Mouse (Mus musculus): ENCODE measurements around the gene Anks1b.

The Anks1b gene

GRCm38 (mm10) chr10:89975431-89975841 is 102.1 kb downstream of the Anks1b start:
- DNase-seq = no peak

GRCm38 (mm10) chr10:89976577-89976976 is 103.3 kb downstream of the Anks1b start:
- no peak for DNase-seq

DNA sequence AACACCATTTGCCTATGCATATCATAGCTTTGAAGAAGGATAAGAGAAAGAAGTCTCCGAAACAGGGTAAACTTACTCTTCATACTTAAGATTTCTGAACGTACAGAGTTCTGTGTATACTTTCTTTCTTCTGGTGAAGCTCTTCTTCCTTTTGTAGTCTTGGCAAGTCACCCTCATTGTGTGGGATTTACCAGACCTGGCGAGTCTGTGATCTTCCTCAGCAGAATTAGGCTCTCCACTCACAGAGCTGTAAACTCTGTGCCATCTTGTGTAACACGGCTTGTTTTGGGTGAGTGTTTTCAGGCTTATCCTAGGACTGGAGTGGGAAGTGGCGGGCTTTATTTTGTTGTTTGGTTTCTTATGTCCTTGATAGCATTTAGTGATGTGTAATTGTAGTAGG is 120.9 kb downstream of the Anks1b start:
- DNase-seq = no peak

DNA sequence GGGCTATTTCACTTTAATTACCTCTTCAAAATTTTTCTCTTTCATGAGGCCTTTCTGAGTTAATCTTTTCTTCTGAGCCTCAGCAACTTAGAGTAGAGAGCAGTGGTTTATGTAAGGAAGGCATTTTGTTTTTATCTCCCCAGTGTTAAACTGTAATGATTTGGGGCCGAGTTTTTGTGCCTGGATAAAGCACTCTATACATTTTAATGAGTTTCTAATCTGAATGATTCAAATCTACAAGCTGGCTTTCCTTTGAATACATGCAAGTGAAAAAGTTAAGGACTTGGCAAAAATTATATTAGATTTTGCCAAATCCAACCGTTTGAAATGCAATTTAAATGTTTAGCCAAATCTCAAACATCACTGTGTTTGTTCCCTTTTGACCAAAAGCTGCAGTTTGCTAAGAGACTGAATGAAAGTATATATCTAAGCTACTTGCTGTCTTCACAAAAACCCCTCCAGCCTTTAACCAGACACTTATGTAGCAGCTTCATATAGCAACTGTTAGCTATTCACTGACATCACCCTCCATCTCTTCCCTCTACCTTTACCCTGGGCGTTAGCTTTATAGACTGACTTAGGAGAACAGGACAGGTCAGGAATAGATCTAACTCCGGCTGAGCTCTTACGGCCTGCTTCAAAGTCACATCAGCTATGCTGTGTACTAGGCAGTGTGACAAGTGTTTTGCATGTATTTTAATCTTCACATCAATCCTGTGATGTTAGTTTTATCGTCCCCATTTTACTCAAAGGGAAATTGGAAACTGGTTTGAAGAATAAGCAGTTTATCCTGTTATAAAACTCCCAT is 122.5 kb downstream of the Anks1b start:
- DNase-seq = no peak

DNA sequence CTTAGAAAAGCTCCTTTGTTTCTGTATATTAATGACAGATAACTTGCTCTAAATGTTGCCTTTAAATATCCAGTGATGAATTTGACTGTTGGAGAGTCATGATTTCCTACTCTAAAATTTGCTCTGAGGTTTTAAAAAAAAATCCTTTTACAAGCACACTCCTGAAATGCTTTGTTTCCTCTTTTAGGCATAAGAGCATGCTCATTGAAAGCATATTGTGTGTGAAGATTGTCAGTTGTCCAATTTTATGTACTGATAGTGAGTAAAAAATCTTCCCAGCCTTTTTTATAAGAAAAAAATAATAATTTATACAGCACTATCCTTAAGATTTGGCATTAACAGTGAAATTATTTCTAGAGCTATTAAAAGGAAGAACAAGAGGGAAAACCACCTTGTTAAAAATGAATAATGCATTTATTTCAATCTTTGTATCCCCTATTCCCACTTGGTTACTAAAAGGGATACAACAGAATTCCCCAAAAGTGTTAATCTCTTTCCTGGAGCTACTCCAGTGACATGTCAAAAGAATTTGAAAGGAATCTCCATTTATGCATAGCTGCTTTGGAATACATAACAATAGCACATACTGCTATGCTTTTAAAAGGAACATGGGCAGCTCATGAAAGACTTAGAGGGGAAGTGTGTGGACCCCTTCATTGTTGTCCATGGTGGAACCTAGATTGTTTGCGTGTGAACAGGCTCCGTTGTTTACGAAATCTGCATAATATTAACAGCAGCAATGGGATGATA is 130.8 kb downstream of the Anks1b start:
- DNase-seq = no peak

DNA sequence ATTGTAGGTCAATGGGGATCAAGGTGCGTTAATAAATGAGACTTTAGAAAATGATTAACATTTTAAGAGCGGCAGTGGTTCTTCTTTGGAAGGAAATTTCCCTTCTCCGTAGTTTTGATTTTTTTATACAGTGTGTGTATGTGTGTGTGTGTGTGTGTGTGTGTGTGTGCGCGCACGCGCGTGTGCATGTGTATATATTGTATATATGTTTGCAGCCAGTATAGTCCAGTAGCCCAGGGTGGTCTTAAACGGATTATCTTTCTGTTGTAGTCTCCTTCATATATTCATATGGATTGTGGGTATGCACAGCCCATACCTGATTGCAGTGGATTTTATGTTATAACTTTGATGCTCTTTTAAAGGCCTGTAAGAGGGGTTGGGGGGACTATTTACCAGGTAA is 131.6 kb downstream of the Anks1b start:
- DNase-seq = no peak

DNA sequence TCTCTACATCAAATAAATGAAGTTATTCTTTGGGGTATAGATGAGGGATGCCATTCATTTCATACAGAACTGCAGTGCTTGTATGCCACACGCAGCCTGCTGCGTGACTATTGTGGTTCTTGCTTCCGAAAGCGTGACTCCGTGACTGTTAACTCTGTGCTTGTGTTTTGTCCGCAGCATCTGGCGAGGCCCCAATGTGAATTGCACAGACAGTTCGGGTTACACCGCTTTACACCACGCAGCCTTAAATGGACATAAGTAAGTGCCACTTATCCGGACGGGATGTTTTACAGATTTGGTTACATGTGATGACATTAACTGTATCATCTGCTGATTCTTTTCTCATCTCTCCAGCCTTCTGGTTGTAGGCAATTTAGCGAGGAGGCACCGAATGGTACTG is 159.7 kb downstream of the Anks1b start:
- DNase-seq = no peak

DNA sequence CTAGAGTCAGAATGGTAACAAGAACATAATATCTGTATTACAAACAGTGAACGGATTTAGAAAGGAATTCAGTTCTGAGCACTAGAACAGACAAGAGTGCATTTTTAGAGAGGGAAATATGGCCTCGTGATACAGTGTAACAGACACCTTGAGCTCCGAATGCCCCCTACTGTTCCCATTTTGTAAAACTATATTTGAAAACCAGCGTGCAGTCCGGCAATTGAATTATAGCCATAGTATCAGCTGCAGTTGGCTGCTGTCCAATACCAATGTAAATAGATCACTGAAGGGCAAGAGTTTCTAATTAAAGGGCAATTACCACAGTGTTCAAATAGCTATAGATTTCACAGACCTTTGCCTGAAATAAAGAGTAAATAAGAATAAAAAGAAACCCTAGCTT is 170.0 kb downstream of the Anks1b start:
- DNase-seq = no peak

GRCm38 (mm10) chr10:90043773-90044172 is 170.5 kb downstream of the Anks1b start:
- DNase-seq = no peak

- DNase-seq = no peak
Measured at GRCm38 (mm10) chr10:90044229-90044628, 170.9 kb downstream of the Anks1b start.

DNA sequence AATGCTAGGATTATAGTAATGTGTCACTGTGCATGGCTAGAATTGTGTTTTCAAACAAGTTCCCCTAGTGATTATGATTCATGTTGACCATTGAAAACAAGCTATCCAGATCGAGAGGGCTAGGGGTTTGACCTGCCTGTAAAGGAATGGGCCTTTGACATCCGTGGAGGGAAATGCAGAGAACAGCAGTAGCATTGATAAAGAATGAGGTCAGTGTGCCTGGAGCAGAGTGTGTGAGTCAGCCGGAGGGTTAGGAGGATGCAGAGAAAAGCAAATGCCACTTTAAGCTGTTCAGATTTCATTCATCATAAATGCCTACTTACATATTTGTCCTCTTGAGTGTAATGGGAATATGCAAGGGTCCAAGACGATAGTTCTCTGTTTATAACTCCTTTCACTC is 195.3 kb downstream of the Anks1b start:
- no peak for DNase-seq

GRCm38 (mm10) chr10:90077930-90078329 is 204.6 kb downstream of the Anks1b start:
- DNase-seq = no peak

DNA sequence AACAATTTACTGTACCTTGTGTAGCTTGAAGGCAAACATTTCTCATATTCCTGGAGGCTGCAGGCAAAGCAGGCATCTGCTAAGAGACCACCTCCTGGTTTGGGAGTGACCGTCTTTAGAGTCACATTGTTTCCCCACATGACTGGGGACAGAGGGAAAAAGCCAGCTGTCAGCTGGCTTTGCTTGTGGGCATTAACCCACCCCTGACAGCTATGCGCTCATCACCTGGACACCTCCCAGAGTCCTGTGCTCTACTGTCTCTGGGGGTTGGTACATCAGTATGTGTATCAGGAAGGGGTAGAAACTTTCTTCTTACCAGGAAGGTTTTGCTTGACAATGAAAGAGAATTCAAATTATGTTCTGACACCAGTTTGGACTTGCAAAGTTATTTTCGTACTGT is 207.8 kb downstream of the Anks1b start:
- DNase-seq = no peak

- DNase-seq = no peak
Measured at GRCm38 (mm10) chr10:90081630-90082029, 208.3 kb downstream of the Anks1b start.

DNA sequence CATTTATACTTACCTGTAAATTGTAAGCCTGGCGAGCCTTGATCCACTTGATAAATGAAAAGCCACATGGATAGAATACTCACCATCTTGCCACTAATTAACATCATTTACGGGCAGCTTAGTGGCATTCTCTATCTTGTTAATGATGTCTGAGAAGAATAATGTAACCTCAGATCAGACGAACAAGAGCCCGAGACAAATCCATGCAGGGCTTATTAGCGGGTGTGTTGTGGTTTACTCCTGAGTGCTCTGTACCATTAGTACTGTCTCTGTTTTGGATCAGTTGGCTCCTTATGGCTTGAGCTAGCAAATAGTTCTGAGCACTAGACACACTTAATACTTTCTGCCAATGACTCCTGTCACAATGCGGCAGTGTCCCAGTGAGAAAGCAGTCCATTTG is 220.6 kb downstream of the Anks1b start:
- DNase-seq = no peak

DNA sequence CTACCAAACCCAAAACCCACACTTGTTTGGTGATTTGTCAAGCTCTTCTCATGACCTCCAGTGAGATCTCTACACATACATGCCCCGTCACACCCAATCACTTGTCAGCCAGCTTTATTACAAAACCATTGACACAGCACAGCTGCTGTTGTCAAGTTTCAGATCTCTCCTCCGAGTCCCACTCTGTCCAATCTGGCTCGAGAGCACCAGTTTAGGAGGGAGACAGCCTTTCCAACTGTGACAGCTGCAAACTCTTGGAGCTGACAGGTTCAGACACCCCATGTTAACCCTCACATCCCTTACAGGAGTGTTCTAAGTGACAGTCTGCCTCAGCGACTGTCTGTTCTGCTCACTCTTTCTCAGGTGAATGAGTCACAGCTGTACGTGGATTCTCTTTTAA is 239.4 kb downstream of the Anks1b start:
- DNase-seq = no peak

DNA sequence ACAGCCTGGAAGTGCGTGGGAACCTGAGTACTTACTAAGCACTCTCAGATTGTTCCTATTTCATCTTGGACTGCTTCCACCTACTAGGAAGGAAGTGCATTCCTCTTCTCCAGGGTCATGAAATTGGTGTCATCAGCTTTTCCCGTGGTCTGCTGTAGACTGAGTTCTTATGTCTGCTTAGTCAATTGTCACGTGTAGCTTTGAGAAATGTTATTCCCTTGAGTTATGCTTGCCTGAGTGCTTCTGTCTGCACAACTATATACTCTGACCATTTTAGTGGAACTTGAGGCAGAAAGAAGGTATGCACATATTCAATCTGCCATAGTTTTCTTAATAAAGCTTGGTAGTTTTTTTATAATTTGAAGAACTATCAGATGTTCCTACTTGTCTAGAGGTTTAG is 243.6 kb downstream of the Anks1b start:
- DNase-seq = no peak

- DNase-seq = no peak
Measured at GRCm38 (mm10) chr10:90117836-90118235, 244.5 kb downstream of the Anks1b start.

GRCm38 (mm10) chr10:90137538-90137937 is 264.2 kb downstream of the Anks1b start:
- DNase-seq = no peak

DNA sequence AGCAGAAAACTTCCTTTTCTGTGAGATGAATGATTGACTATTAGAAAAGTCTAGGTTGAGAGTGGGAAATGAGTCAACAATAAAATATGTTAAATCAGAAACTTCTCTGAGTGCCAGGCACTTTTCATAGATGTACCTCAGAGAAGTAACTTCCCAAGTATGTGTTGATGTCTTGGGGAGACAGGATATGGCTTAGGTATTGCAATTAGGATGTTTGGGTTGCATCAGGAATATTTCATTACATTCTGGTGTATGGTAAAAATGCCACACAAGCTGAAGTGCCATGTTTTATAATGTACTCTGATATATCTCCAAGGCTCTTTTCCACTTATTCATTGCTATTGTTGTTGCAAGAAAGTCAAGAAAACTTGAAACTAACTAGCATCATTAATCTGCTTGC is 267.6 kb downstream of the Anks1b start:
- no peak for DNase-seq

DNA sequence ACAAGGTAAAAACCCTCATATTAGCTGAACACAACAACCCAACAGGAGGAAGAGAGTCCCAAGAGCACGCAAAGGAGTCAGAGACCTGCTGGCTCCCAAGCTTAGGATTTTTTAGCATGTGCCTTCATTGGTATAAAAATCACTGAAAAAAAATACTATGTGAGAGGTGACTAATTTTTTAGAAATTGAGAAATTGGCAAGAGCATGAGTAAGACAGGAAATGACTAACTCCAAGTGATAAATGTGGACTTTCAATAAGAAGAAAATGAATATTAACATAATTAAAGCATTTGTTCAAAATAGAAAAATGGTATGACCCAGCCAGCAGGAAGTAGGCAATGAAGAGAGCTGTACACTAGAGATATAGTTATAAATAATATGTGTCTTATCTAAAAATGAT is 271.1 kb downstream of the Anks1b start:
- no peak for DNase-seq

GRCm38 (mm10) chr10:90151510-90151909 is 278.2 kb downstream of the Anks1b start:
- no peak for DNase-seq

DNA sequence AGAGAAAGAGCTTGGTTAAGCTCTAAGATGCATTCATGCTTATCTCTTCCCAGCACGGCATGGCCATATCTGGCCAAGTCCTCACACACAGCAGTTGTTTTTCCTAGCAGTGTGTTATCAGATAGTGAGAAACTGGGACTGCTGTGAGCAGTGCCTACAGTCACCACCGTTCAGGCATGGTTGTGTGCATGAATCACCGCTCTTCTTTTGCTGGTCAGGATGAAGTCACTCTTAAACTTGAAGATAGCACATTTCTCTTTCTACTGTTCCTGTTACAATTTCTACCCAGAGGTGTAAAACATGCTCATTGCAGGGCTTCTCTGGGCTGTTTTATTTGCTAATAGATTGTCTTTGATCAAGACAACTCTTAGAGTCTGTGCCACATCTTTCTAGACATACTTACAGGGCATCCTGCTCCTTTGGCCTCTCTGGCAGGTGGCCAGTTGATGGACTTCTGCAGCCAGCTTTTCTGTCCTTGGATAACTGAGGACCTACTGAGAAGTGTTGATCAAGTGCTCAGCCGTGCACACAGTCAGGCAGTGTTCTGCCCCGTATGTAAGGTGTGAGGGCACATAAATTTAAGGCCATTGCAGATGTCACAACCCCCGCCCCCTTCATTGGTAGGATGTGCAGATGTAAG is 296.8 kb downstream of the Anks1b start:
- DNase-seq = no peak

GRCm38 (mm10) chr10:90190366-90190765 is 317.1 kb downstream of the Anks1b start:
- no peak for DNase-seq

Data from kidney, adult 11 months (tissue).